Mouse (Mus musculus): ENCODE data around the gene Meis1.

Meis1 gene

GRCm38 (mm10) chr11:18947434-18947833 is 71.4 kb downstream of the Meis1 start:
- DNase-seq (ENCODE audit: low spot score) = no peak

GRCm38 (mm10) chr11:18945778-18946177 is 73.0 kb downstream of the Meis1 start:
- no peak for DNase-seq (ENCODE audit: low spot score)

DNA sequence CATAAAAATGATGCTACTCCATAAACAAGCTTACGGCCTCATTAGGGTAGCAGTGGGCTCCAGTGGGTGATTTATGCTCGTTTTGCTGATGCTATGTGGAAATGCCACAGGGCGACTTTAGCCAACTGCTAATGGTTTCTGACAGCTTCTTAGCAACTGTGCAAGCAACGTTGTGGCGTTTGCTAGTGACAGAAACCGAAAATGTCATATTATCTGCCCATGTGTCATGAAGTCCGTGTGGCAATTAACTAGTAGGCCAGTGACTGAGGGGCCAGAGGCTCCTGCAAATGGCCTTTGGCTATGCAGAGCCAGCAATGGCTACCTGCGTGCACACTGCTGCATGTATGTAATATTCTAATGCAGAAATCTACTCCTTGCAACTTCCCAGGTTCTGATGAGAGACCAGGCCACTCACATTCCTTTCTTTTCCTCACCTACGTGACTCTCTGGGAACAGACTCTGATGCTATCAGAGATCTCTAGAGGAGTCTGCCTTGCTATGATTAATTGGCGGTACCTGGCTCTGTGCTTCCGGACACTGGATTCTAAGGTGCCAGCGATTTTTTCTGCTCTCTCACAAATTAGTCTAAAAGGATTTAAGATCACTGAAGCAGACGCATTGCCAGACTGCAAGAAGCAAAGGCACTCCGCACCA is 73.7 kb downstream of the Meis1 start:
- no peak for DNase-seq (ENCODE audit: low spot score)

GRCm38 (mm10) chr11:18944209-18944608 is 74.6 kb downstream of the Meis1 start:
- no peak for DNase-seq (ENCODE audit: low spot score)

DNA sequence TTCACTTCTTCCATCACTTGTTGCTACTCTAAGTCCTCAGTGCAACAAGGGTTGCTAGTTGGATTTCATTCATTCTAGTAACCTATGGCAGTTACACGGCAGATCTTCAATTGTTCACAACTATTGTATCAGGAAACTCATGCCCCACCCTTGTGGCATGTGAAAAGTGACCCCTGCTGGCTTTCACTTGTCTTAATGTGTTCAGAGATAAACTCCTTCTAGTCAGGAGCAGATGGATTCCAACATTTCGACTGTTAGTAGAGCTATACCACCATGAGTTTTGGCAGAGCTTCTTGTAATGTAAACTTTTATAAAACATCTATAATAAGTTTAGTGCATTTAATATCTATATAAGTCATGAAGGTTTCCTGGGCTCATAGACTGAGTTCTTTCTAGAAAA is 75.8 kb downstream of the Meis1 start:
- DNase-seq (ENCODE audit: low spot score) = no peak

DNA sequence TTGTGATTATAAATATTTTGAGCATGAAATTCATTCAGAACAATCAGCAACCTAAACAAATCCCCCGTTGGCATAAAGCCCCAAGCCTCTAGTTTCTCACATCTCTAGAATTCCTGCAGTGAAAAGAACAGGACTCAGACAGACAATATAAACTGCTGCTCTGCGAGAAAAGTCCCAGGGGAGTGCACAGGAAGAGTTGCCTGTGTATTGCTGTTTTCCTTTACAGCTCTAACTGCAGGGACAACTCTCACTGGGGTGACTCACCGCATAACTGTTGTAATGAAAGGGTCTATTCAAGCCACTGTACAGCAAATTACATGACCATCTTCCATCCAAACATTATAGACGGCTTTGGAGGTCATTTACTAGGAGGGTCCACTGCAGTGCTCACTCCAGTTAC is 77.9 kb downstream of the Meis1 start:
- DNase-seq (ENCODE audit: low spot score) = no peak

- no peak for DNase-seq (ENCODE audit: low spot score)
Observed at GRCm38 (mm10) chr11:18934921-18935320, 83.9 kb downstream of the Meis1 start.

DNA sequence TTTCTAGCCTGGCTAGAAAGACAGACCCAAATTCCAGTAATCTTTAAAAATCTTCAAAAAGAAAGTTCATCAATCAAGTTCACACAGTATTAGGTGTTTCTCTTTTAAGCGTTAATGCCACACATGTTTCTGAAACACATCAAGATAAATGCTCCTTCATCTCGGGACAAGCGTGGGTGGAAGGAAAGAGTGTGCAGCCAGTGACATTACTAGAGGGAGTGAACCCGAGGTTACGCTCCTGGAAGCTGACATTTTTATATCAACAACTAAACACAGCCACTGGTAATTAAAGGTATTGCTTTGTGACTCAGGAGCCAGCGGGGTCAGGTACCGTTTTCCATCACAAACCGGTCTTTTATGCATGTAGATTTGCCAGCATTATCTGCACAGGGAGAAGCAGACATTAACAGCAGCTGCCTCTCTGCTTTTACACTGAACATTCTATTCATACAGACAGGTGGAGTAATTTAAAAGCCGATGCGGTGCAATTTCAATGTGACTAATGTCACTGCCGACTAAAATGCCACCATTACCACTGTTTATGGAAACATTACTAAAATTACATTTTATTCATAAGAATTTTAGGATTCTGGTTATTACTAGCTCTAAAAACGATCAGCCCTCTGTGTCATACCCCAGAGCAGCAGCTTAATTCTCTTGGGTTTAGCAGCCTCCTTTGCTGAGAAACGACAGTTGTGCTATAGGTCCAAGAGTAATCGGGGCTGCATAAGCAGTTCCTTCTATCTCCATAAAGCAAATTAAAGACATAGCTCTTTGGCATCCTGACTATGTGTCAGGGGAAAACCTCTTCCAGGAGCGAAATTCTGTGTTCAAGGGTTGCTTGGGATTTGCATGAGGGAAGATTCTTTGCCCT is 87.5 kb downstream of the Meis1 start:
- DNase-seq (ENCODE audit: low spot score) = no peak

- DNase-seq (ENCODE audit: low spot score) = no peak
Observed at GRCm38 (mm10) chr11:18929779-18930728, 88.7 kb downstream of the Meis1 start.

GRCm38 (mm10) chr11:18927351-18927750 is 91.4 kb downstream of the Meis1 start:
- no peak for DNase-seq (ENCODE audit: low spot score)

DNA sequence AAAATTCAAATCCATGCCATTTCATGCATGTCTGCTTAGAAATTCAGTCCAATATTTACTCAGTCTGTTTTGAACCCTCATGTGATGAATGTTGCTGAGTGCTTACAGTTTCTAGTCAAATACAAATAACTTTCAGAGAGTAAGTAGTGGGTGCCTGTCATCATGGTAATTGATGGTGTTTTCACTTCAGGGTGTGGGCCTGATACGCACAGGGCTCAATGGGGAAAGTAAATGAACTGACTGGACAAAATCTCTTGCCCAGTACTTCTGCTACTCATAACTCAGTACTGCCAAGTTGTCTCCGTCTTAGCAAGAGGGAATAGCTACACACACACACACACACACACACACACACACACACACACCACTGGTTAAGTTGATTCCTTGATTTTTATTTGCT is 92.0 kb downstream of the Meis1 start:
- DNase-seq (ENCODE audit: low spot score) = no peak

- DNase-seq (ENCODE audit: low spot score) = no peak
Observed at GRCm38 (mm10) chr11:18924583-18925334, 94.0 kb downstream of the Meis1 start.

GRCm38 (mm10) chr11:18923274-18923673 is 95.5 kb downstream of the Meis1 start:
- no peak for DNase-seq (ENCODE audit: low spot score)

GRCm38 (mm10) chr11:18920651-18921050 is 98.1 kb downstream of the Meis1 start:
- no peak for DNase-seq (ENCODE audit: low spot score)

GRCm38 (mm10) chr11:18919162-18919762 is 99.5 kb downstream of the Meis1 start:
- DNase-seq (ENCODE audit: low spot score) = no peak

GRCm38 (mm10) chr11:18917887-18918286 is 100.9 kb downstream of the Meis1 start:
- no peak for DNase-seq (ENCODE audit: low spot score)

DNA sequence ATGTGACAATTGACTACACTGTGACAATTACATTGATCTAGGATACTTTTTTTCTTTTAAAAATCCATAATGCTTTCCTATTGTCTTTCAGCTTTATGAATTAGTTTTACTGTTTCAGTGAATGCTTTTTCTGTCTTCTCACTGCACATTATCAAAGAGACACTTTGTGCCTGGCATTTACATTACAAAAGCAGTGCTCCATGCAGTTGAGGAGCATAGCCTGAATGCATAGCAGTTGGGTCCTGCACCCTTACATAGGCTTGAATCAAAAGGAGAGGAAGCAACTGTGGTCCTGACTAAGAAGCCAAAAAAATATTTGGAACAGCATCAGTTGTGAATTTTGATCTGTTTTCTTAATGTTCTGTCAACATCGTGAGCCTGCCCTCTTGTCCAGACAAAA is 105.5 kb downstream of the Meis1 start:
- no peak for DNase-seq (ENCODE audit: low spot score)

GRCm38 (mm10) chr11:18912311-18913019 is 106.3 kb downstream of the Meis1 start:
- DNase-seq (ENCODE audit: low spot score) = no peak

GRCm38 (mm10) chr11:18906866-18907265 is 111.9 kb downstream of the Meis1 start:
- no peak for DNase-seq (ENCODE audit: low spot score)

- DNase-seq (ENCODE audit: low spot score) = no peak
Observed at GRCm38 (mm10) chr11:18905431-18905830, 113.4 kb downstream of the Meis1 start.

DNA sequence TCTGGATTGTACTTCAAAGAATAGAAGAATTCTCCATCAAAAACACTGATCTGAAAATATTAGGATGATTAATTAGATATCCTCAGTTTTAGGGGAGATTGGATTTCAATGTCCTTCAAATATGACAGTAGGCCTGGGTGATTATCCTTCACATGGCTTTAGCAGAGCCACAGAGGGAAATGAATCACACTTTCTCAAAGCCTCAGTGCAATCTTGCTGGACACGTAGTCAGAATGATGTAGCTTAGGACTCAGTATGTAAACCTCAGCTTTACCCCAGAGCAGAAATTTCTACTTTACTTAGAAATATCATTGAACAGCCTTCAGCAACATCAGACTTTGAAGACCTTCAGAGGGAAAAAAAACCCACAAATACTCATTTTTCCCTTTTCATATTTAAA is 113.9 kb downstream of the Meis1 start:
- DNase-seq (ENCODE audit: low spot score) = no peak
